Mouse (Mus musculus): ENCODE data around the gene Vamp3. TPM values are rescaled to one million over a fixed set of nuclear protein-coding genes. Genes with fewer than 3 reads are reported as not detected.
A peak's percentile ranks its signal among the peaks of the same experiment; 100 is the strongest.

Vamp3 gene
- total RNA-seq (2021), result 10 to 100 TPM; 51.0 to 54.1 TPM
- long read RNA-seq, experiment 1, transcript Vamp3-201 (5 exons, 2,120 nt), result major isoform, 63 of 68 reads
- long read RNA-seq, experiment 1, partial matches to known transcripts, result 2 of 68 reads
- long read RNA-seq, experiment 1, other reads (novel, unspliced or antisense), result 3 of 68 reads
- long read RNA-seq, experiment 2, transcript Vamp3-201 (5 exons, 2,120 nt), result major isoform, 81 of 89 reads
- long read RNA-seq, experiment 2, partial matches to known transcripts, result 1 of 89 reads
- long read RNA-seq, experiment 2, other reads (novel, unspliced or antisense), result 7 of 89 reads

DNA sequence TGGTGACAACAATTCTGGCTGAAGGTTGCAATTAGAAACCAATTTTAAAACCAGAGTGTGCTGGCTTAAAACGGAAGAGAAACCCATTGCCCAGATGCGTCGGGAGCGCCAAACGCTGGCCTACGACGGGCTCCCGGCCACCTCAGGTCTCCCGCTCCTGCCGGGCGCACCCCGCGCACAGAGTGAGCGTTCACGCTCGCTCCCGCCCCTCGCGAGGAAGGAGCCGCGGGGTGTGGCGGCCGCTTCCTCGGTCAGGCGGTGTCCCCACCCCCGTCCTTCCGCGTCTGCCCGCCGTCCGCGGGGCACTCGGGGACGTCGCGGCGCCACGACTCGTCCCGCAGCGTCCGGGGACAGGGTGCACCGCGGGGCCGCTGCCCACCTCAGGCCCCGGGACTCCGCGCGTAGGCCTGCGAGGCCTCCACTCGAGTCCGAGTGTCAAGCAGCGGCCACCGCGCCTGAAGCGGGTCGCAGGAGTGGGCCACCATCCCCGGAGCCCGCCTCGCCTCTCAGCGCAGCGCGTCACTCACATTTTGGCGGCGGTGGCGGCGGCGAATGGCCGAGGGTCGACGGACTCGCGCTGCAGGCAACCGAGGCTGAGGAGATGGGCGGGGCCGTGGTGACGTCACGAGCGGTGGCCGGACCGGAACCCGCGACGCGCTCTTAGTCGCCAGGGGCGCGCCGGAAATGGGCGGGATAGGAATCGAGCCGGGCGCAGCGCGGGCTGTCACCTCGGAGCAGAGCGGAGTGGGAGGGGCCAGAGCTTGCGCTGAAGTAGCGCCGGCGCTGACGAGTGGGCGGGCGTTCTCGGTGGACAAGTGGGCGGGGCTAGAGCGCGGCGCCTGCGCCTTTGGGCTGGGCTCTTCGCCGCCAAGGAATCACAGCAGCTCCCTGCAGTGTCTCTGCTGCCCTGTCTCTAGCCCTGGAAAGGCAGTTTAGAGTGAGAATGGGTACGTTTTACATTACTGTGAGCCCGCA is at the start of gene Vamp3:
Vamp3 (minus strand) TSS at position 617 of the 975 bp plus-strand sequence.
- intact Hi-C loops (cut with DNase I; ENCODE audit: low total_unique reads), result no loop called here
- DNase-seq, result peak; percentile 100

DNA sequence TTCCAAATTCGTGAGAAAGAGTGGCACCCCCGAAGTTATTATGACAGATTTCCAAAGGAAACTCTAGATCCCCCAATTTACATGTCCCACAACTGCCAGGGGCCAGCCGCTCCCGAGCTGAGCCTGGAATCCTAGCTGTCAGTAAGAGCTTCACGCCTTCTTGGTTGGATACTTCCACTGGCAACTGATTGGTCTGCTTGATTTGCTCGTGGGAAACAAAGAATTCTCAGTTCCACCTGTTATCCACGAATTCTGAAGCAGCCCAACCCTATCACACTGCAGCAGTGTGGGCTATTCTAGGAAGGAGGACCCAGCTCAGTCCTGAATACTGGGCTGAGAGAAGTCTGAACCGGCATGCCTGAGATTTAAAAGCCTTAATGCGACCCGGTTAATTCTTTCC is 48.7 kb upstream of the Vamp3 start:
- no peak for DNase-seq
- intact Hi-C loops (cut with DNase I; ENCODE audit: low total_unique reads), result no loop called here

DNA sequence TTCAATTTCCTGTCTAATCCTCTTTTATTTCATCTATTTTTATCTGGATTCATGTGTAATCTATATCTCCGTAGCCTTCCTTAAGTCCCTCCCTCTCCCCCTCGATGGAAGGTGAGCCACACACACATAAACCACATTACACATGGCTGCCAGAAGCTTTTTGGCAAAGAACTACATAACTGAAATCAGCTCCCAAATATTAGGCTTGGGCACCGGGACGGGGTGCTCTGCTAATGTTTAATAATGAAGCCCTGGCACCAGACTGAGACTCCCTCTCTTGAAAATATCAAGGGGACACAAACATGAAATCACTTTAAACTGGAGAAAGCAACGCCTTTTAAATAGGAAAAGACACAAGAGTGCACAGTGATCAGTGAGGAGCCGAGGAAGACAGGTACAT is 48.1 kb upstream of the Vamp3 start:
- intact Hi-C loops (cut with DNase I; ENCODE audit: low total_unique reads), result no loop called here
- no peak for DNase-seq

DNA sequence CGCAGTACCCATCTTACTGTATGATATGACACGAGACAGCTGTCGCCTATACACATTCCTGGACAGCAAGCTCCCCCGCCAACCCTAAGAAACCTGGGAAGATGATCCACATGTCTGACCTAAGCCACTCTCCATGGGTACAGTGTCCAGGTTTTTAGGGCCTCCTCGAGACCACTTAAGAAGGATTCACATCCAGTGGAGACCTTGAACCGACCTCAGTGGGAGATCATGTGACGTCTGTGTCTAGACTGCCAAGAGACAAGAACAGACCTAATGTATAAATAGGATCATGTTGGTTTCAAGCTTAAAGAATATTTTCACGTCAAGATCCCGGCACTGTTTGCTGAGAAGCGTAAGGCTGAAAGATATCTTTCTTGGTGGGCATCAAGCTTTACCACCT is 46.4 kb upstream of the Vamp3 start:
- no peak for DNase-seq
- intact Hi-C loops (cut with DNase I; ENCODE audit: low total_unique reads), result no loop called here

DNA sequence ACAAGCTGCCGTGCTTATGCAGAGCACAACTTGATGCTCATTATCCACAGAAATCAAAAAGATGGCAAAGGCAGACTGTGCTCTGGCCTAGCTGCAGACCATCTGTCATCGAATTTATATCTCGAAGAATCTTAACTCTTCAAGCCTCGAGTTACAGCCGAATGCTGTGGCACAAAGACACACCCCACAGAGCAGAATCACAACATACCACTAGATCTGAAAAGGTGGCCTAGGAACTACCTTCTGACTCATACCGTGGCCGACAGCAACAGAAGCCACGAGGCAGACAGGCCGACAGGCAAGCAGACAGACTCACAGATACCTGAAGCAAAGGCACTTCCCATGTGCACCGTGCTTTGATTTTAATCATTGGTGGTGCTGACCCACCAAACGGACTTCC is 45.9 kb upstream of the Vamp3 start:
- DNase-seq, result no peak
- intact Hi-C loops (cut with DNase I; ENCODE audit: low total_unique reads), result no loop called here

DNA sequence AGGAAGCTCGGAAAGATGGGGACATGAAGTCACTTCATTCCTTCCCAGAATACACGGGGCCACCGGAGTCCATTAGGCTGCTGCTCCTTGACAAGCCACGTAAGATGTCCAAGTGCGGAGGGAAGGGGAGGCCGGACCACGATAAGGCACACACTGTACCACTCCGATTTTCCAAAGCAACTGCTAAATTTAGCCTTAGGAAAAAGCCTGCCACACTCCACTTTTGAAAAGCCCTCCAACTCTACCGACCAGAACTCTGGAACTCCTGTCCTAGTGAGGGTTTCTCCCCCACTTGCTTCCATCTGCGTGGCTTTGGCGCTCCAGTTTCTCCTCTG is 39.3 kb upstream of the Vamp3 start:
- intact Hi-C loops (cut with DNase I; ENCODE audit: low total_unique reads), result no loop called here
- DNase-seq, result no peak

DNA sequence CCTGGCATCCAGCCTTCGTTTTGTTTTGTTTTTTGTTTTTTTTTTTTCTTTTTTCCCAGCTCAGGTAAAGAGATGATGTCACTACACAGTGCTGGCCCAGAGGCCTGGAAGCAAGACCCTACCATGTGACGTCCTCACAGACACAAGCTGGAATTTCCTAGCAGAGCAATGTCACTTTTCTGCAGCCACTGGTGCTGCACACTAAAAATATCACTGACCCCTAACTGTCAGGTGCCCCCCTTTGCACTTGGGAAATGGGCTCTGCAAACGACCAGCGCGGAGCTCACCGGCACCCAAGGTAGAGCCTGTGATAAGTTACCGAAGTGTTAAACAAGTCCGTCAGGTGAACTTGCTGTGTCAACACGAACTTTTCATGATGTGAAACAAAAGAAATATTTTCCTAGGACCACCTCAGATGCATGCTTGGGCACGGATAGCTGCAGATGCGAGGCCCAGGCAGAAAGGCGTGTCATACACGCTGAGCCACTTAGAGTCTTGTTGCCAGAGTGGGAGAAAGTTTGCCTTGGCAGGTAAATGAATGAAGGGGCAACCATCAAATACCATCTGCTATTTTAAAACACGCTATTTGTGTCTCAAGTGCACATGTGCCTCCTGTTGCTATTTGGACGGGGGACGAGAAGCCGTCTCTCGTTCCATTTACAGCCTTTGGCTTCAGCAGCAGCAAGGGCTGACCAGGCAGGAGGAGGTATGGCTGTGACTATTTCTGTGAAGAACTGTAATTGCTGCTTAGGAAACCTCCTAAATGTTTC is 38.8 kb upstream of the Vamp3 start:
- no peak for DNase-seq
- intact Hi-C loops (cut with DNase I; ENCODE audit: low total_unique reads), result no loop called here

DNA sequence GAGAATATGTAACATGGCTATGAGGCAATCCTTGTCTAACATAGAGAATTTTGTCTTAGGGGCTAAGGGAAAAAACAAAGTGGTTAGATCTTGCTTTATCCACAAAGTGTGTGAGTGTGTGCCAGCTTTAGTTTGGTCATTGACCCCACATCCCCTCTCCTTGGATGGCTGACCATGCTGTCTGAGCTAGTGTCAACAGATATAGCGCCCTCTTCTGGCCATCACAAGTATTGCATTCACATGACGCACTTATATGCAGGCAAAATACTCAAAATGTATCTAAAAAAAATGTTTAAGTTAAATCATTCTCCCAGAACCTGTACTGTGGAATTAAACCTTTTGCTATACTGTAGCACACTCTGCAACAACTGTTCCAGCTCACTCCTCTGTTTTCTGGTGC is 37.4 kb upstream of the Vamp3 start:
- intact Hi-C loops (cut with DNase I; ENCODE audit: low total_unique reads), result no loop called here
- no peak for DNase-seq

DNA sequence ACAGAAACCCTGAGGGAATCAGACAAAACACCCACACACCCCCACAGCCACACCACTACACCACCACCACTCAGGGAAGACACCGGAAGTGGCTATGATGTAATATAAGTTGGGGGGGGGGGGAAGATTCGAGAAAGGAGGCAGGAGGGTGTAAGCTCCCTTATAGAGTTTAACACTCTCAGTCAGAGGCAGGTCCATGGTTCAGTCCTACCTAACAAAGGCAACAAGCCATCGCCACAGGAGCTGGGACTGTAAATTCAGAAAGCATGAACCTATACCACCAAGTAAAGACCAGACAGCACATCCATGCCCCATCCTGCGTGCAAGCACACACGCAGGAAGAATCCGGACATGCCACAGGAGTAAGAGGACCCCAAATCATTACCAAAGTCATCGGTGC is 31.5 kb upstream of the Vamp3 start, which contains the start of gene Gm13090:
Gm13090 (plus strand) TSS at position 301 of the 400 bp plus-strand sequence.
- intact Hi-C loops (cut with DNase I; ENCODE audit: low total_unique reads), result no loop called here

DNA sequence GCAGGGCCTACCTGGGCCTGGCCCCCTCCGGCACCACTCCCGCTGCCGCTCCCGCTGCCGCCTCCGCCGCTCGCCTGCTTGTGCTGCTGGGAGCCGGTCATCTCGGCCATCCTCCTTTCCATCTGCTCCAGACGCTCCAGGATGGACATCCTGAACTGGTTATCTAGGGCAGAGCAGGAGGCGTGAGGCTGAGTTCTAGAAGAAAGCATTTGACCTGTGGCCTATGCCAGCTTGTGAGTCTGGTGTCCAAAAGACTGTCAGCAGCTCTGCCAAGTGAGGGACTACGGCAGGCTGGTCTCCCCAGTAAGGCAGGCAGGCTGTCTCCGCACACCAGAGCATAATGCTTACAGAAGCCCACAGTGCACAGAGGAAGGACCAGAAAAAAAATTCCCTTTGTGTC is 31.1 kb upstream of the Vamp3 start:
- intact Hi-C loops (cut with DNase I; ENCODE audit: low total_unique reads), result no loop called here
- DNase-seq, result no peak

More for the DNA sequence above, 31.5 kb upstream of the Vamp3 start, which contains the start of gene Gm13090:
- no peak for DNase-seq

DNA sequence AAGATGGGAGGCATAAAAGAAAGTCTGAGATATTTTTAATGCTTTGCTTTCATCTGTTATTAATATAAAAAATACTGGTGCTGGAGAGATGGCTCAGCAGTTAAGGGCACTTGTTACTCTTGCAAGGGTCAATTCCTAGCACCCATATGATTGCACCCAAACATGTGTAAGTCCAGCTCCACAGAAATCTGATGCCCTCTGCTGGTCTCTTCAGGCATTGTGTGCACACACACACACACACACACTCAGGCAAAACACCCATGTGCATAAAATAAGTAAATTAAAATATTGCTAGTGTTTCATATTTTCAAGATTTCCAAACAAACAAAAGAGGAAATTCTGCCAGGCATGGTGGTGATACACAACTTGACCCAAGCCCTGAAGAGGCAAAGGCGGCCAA is 29.6 kb upstream of the Vamp3 start:
- intact Hi-C loops (cut with DNase I; ENCODE audit: low total_unique reads), result no loop called here
- DNase-seq, result no peak

DNA sequence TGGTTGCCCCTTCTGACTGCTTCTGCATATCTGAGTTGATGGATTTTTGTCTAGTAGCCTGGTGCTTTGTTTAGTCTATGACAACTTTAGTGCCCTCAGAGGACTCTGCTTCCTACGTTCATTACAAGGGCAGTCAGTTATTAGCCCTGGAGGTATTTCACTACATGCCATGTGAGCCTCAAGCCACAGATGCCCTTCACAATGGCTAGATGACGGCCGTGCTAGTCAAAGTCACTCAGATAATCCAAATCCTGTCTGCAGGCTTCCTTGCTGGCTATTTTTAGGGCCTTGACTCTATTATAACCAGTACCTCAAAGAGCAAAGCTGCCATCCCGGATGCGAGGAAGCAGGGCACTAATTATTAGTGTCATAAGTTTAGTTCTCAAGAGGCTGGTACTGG is 25.3 kb upstream of the Vamp3 start:
- intact Hi-C loops (cut with DNase I; ENCODE audit: low total_unique reads), result loop anchor here (5.0 kb wide), 1 partner anchor 39 kb away; no protein-coding TSS in a partner anchor
- DNase-seq, result no peak

DNA sequence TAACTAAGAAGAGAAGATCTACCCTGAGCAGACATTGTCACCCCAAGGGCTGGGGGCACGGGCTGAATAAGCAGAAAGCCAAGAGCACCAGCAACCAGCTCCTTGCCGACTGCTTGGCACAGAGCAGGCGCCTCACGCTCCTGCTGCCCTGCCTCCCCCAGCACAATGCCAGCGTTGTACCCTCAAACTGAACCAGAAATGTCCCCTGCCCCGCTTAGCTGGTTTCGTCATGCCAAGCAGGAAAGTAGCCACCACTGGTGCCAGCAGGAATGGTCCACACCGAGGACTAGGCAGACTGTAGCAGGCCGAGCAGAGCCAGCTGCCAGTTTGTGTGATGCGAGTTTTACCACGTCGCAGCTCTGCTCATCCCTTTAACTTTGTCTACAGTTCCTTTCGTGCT is 24.2 kb upstream of the Vamp3 start:
- no peak for DNase-seq
- intact Hi-C loops (cut with DNase I; ENCODE audit: low total_unique reads), result loop anchor here (5.0 kb wide), 1 partner anchor 40 kb away; no protein-coding TSS in a partner anchor

DNA sequence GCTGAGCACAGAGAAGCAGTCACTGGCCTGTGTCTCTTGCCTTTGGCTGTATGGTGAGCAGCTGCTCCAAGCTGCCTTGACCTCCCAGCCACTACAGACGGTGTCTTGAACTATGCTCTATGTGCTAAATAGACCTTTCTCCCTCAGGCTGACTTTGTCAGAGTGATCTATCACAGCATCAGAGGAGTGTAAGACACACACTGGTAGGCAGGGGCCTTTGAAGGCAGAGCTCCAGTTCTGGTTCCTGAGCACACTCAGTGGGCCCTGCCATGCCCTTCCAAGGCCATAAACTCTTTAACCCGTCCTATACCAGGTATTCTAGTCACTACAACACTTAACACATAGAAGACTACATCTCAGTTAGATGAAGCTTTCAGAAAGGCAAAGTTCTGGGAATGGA is 23.6 kb upstream of the Vamp3 start:
- intact Hi-C loops (cut with DNase I; ENCODE audit: low total_unique reads), result loop anchor here (5.0 kb wide), 1 partner anchor 41 kb away; no protein-coding TSS in a partner anchor
- DNase-seq, result no peak

DNA sequence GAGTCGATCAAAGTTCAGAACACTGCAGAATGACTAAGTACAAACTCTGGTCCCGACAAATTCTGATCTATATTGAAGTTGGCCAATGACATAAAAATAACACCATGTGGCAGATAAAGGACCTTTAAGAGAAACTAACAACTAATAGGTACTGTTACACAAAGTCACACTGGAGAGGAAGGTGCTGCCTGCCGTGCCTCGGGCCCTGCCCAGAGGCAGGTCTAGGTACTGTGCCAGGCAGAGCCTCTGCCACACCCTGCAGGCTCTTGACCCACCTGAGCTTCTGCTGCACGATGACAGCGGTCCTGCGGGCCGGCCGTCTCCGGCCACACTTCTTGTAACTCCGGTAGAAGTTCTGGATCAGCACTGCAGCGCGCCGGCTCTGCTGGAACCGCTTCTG is 17.1 kb upstream of the Vamp3 start:
- no peak for DNase-seq
- intact Hi-C loops (cut with DNase I; ENCODE audit: low total_unique reads), result loop anchor here (1.0 kb wide), 1 partner anchor 65 kb away; no protein-coding TSS in a partner anchor

DNA sequence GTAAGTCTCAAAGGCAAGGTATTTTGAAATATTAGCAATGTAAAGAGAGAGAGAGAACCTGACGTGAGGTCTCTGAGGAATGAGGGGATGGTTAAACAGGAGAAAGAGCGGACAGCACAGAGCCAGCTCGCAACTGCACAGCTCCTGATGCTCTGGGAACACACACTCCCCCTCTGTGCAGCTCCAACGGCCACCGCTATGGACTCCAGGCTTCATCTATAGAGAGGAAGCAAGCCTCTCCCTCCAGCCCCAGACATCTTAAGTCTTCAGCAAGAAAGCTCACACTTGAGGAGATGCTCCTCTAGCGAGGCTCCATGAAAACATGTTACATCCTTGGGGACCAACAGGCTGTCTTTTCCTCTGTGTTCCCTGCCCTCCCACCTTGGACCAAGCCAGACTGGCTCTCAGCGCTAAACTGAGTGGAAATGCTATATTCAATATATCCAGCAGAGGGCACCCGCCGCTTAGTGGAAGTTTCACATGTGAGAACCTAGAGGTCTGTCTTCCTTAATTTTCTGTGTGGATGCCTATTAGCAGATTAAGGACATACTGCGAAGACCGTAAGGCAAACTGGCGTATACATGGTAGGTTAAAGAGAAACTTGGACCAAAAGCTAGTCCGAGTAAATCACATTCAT is 15.5 kb upstream of the Vamp3 start:
- intact Hi-C loops (cut with DNase I; ENCODE audit: low total_unique reads), result no loop called here
- DNase-seq, result peak; percentile 71

DNA sequence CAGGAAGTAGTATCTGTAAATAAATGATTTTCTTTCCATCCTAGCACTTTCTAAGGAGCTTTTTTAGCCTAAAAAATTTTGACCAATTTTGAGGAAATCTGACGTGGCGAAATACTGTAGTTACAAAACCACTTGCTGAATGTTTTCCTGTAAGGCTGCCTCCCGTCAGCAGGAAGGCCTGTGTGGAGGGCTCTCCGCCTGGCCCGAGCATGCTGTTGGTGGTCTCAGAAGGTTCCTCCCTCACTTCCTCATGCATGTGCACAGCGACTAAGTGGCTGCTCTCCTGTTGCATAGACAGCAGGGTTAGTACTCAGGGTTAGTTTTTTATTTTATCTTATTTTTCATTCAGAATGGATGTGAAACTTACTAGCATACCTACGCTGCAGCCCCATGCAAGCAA is 13.2 kb upstream of the Vamp3 start:
- intact Hi-C loops (cut with DNase I; ENCODE audit: low total_unique reads), result no loop called here
- no peak for DNase-seq

DNA sequence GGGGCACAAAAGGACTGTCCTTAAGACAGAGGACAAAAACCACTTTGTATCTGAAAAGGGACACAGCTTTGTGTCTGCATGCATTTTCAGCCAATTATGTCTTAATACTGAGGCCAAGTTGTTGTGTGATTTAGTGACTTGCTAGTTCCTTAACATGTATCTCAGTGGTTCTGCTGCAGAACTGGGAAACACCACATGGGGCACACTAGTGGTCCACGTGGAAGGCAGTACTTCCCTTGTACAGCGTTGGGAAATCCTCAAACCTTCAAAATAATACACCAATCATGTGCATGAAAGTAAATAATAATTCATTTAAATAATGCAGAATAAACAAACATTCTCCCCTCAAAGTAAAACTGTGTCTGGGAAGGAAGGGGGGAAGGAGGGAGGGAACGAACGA is 11.0 kb upstream of the Vamp3 start:
- no peak for DNase-seq
- intact Hi-C loops (cut with DNase I; ENCODE audit: low total_unique reads), result no loop called here

DNA sequence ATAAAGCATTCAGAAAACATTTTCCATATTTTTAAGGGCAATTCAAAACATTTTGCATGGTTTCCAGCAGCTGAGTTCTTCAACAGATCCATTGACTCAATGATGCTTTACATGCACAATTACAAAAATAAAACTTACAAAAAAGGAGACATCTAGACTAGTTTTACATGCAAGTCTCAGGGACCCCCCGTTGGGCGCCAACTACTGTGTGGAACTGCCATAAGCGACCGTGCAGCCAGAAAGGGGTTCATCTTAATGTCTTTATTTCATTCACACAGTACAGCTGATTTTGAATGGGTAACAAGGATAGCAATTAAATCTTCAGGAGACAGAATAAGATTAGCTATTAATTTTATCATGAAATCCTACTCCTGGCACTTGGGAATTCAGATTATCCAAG is 1.8 kb upstream of the Vamp3 start:
- intact Hi-C loops (cut with DNase I; ENCODE audit: low total_unique reads), result no loop called here
- no peak for DNase-seq
